Mouse (Mus musculus): ENCODE measurements around the gene Ccdc87. TPM values are rescaled to one million over a fixed set of nuclear protein-coding genes. Genes with fewer than 3 reads are reported as not detected.

Gene Ccdc87
- polyA plus RNA-seq, 1 experiment from 2014 or later = not detected

DNA sequence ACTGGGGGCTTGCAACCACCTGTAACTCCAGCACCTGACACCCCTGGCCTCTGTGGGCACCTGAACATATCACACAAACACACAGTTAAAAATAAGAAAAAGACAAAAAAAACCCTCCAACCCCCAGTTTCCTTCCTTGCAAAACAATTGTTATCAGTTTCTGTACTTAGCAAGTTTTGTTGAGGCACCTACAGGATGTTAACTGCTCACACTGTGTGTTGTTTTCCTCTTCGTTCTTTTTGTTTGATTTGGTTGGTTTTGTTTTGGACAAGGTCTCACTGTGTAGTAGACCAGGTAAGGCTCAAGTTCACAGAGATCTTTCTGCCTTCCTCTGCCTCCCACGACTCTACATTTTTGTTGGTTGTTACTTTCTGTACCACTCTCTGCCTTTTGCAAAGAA lies 3.4 kb downstream of the Ccdc87 start:
- Histone ChIP-seq H3K4me3 (ENCODE audit: low read depth, low read length) (no peak overlapping the region), H3K9me3 (ENCODE audit: control insufficient read depth, low read length) (no peaks in the 10 kb centered on the region), H3K27ac (replicated peaks) (no peak overlapping the region), H3K9ac (ENCODE audit: low read length) (no peak overlapping the region), H3K4me2 (replicated peaks; ENCODE audit: low read depth) (no peak overlapping the region), H3K4me1 (replicated peaks; ENCODE audit: control insufficient read depth, insufficient read depth) (no peaks in the 10 kb centered on the region; the same call in 1 of the 2 replicates), H3K36me3 (ENCODE audit: control insufficient read depth, insufficient read depth, low read length) (no peaks in the 10 kb centered on the region), H3K27me3 (ENCODE audit: control insufficient read depth, insufficient read depth, low read length) (0 out of 2 replicates have a peak, but pooled peaks cover 3% of the 10 kb centered on the region)
- 48% methylated on average over 2 of the region's 2 CpGs for WGBS
- ATAC-seq (ENCODE audit: low FRiP score, low TSS enrichment) = no peak
- TF ChIP-seq CTCF (IDR thresholded peaks at IDR 0.05; ENCODE audit: low read depth) = no peak
- no peak for TF ChIP-seq EP300 (optimal IDR thresholded peaks at IDR 0.05)
- DNase-seq (ENCODE audit: low spot score) = no peak

DNA sequence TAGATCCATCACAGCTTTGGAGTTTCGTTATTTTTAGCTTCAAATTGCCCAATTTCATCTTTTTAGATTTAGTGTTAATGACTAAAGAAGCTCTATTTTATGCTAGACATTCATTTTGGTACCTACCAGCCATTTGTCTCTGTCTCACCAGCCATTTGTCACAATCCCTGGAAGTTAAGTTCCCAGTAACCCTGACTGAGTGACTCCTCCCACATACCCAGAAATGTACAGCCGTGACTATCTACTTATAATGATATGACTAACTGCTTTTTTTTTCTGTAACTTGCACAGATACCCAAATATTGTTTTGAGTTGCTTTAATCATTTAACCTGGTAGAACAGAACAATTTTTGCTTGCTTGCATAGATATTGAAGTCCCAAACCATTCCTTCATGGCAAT lies 6.7 kb downstream of the Ccdc87 start:
- H3K36me3 ChIP-seq (ENCODE audit: control insufficient read depth, insufficient read depth, low read length) = no peaks in the 10 kb centered on the region
- H3K4me3 ChIP-seq (ENCODE audit: low read depth, low read length) = no peak overlapping the region
- ATAC-seq (ENCODE audit: low FRiP score, low TSS enrichment) (no peak), DNase-seq (ENCODE audit: low spot score) (no peak)
- H3K4me1 ChIP-seq (replicated peaks; ENCODE audit: control insufficient read depth, insufficient read depth) = no peaks in the 10 kb centered on the region
- H3K4me2 ChIP-seq (replicated peaks; ENCODE audit: low read depth) = no peak overlapping the region
- no peak overlapping the region for H3K27ac ChIP-seq (replicated peaks)
- no peak for TF ChIP-seq CTCF (IDR thresholded peaks at IDR 0.05; ENCODE audit: low read depth)
- TF ChIP-seq EP300 (optimal IDR thresholded peaks at IDR 0.05) = no peak
- H3K27me3 ChIP-seq (ENCODE audit: control insufficient read depth, insufficient read depth, low read length) = 0 out of 2 replicates have a peak, but pooled peaks cover 3% of the 10 kb centered on the region
- no peaks in the 10 kb centered on the region for H3K9me3 ChIP-seq (ENCODE audit: control insufficient read depth, low read length)
- H3K9ac ChIP-seq (ENCODE audit: low read length) = no peak overlapping the region
- 42% methylated on average over 2 of the region's 2 CpGs for WGBS

DNA sequence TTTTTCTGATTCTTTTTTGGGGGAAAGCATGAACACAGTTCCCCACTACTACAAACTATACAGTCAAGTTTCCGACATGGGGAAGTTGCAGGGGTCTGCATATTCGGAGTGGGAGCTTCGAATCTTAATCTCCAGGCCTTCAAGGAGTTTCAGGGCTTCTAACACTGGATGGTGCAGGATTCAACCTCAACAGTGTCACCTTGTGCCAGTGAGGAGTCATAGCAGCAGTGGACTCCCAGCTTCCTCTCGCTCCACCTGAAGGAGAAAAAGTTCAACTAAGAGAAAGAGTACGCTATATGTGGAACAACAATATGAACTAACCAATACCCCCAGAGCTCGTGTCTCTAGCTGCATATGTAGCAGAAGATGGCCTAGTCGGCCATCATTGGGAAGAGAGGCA lies 8.3 kb downstream of the Ccdc87 start:
- 24% methylated on average over 7 of the region's 7 CpGs for WGBS
- TF ChIP-seq CTCF (IDR thresholded peaks at IDR 0.05; ENCODE audit: low read depth) (peak; percentile 78), EP300 (optimal IDR thresholded peaks at IDR 0.05) (no peak)
- peak; percentile 74 for ATAC-seq (ENCODE audit: low FRiP score, low TSS enrichment)
- H3K27ac ChIP-seq (replicated peaks) = no peak overlapping the region
- peak; percentile 34 for DNase-seq (ENCODE audit: low spot score)
- no peak overlapping the region for H3K9ac ChIP-seq (ENCODE audit: low read length)
- no peak overlapping the region for H3K4me2 ChIP-seq (replicated peaks; ENCODE audit: low read depth)
- no peak overlapping the region for H3K4me3 ChIP-seq (ENCODE audit: low read depth, low read length)
- no peaks in the 10 kb centered on the region for H3K27me3 ChIP-seq (ENCODE audit: control insufficient read depth, insufficient read depth, low read length)
- no peaks in the 10 kb centered on the region for H3K4me1 ChIP-seq (replicated peaks; ENCODE audit: control insufficient read depth, insufficient read depth)
- no peaks in the 10 kb centered on the region for H3K36me3 ChIP-seq (ENCODE audit: control insufficient read depth, insufficient read depth, low read length)
- H3K9me3 ChIP-seq (ENCODE audit: control insufficient read depth, low read length) = no peaks in the 10 kb centered on the region

DNA sequence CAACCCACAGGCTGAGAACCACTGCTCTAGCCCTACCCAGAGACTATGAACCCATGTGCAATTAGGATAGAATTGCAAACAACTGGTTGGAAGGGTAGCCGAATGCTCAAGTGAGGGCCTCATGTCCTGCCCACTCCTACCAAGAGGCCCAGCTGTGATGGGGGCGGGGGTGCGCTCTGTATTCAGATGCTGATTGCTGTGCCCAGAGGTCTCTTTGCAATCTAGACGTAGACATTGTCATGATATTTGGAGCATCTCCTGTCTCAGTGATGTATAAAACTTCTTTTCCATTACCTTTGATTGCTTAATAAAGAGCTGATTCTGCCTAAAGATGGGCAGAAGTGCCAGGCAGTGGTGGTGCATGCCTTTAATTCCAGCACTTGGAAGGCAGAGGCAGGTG lies 10.6 kb downstream of the Ccdc87 start:
- Histone ChIP-seq H3K27me3 (ENCODE audit: control insufficient read depth, insufficient read depth, low read length) (no peaks in the 10 kb centered on the region), H3K27ac (replicated peaks) (no peak overlapping the region), H3K4me2 (replicated peaks; ENCODE audit: low read depth) (no peak overlapping the region), H3K4me3 (ENCODE audit: low read depth, low read length) (no peak overlapping the region), H3K9ac (ENCODE audit: low read length) (no peak overlapping the region), H3K4me1 (replicated peaks; ENCODE audit: control insufficient read depth, insufficient read depth) (no peaks in the 10 kb centered on the region), H3K36me3 (ENCODE audit: control insufficient read depth, insufficient read depth, low read length) (no peaks in the 10 kb centered on the region), H3K9me3 (ENCODE audit: control insufficient read depth, low read length) (no peaks in the 10 kb centered on the region)
- 62% methylated on average over 4 of the region's 4 CpGs for WGBS
- ATAC-seq (ENCODE audit: low FRiP score, low TSS enrichment) = no peak
- DNase-seq (ENCODE audit: low spot score) = no peak
- TF ChIP-seq CTCF (IDR thresholded peaks at IDR 0.05; ENCODE audit: low read depth) (no peak), EP300 (optimal IDR thresholded peaks at IDR 0.05) (no peak)

DNA sequence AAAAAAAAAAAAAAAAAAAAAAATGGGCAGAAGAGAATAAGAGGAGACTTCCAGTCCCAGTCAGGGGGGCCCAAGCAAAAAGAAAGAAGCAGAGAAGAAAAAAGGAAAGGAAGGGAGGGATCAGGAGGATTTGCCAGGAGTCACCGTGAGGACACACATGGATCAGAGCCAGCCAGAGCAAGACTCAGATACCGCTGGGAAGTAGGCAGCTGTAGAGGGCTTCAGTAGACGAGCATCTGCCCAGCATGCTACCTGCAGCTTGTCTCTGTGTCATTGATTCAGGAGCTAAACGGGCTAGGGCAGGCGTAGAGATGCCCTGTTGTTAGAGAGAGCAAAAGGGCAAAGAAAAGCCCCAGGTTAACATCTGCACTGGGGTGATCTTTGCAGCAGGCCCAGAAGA lies 11.1 kb downstream of the Ccdc87 start:
- ATAC-seq (ENCODE audit: low FRiP score, low TSS enrichment) = no peak
- no peaks in the 10 kb centered on the region for H3K36me3 ChIP-seq (ENCODE audit: control insufficient read depth, insufficient read depth, low read length)
- H3K27ac ChIP-seq (replicated peaks) = no peak overlapping the region
- H3K4me1 ChIP-seq (replicated peaks; ENCODE audit: control insufficient read depth, insufficient read depth) = no peaks in the 10 kb centered on the region
- no peak overlapping the region for H3K9ac ChIP-seq (ENCODE audit: low read length)
- H3K4me2 ChIP-seq (replicated peaks; ENCODE audit: low read depth) = no peak overlapping the region
- H3K4me3 ChIP-seq (ENCODE audit: low read depth, low read length) = no peak overlapping the region
- 37% methylated on average over 5 of the region's 5 CpGs for WGBS
- DNase-seq (ENCODE audit: low spot score) = no peak
- H3K9me3 ChIP-seq (ENCODE audit: control insufficient read depth, low read length) = no peaks in the 10 kb centered on the region
- TF ChIP-seq CTCF (IDR thresholded peaks at IDR 0.05; ENCODE audit: low read depth) = no peak
- TF ChIP-seq EP300 (optimal IDR thresholded peaks at IDR 0.05) = no peak
- no peaks in the 10 kb centered on the region for H3K27me3 ChIP-seq (ENCODE audit: control insufficient read depth, insufficient read depth, low read length)

DNA sequence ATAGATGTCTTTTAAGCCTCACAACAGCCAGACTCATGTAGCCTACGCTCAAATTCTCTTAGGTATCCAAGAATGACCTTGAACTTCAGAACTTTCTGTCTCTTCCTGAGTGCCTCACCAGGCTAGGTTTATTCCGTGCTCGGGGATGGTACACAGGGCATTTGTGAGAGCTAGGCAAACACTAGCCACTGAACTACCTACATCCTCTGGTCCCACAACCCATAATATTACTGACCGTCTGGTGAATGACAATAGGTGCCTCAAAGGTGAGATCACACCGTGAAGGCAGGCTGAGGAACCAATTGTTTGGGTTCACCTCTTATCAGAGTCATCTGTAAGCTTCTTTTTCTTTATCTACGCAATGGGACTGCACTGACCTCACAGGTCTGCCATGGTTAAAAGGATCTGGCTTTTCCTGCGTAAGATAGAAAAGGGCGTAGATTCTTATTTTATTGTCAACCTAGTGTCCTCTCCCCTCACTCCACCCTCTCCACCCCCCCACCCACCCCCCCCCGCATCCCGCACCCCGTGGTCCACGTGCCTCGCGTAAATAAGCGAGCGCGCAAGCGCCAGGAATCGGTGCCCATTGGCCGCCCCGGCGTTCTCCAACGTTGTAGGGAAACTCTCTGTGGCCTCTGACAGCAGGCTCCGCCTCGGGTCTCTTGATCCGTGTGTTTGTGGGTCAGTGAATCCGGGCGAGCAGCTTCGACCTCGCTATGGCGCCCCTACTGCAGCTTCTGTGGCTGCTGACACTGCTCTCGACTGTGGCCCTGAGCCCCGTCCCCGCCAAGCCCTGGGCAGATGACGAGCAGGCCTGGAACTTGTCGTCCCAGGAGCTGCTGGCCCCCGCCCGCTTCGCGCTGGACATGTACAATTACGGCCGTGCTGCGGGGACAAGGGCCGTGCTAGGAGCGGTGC lies 15.6 kb downstream of the Ccdc87 start, which contains the start of gene Ctsf:
TSS of gene Ctsf (plus strand) at position 579 of the 918 bp plus-strand sequence.
- DNase-seq (ENCODE audit: low spot score) (peak; percentile 82), ATAC-seq (ENCODE audit: low FRiP score, low TSS enrichment) (peak; percentile 85)
- Histone ChIP-seq H3K36me3 (ENCODE audit: control insufficient read depth, insufficient read depth, low read length) (no peaks in the 10 kb centered on the region), H3K4me2 (replicated peaks; ENCODE audit: low read depth) (peak within 1 kb of the TSS; percentile 98), H3K4me3 (ENCODE audit: low read depth, low read length) (peak within 1 kb of the TSS; percentile 60), H3K9me3 (ENCODE audit: control insufficient read depth, low read length) (no peaks in the 10 kb centered on the region), H3K27ac (replicated peaks) (no peak within 1 kb of the TSS; the same call in 1 of the 2 replicates), H3K27me3 (ENCODE audit: control insufficient read depth, insufficient read depth, low read length) (no peaks in the 10 kb centered on the region), H3K9ac (ENCODE audit: low read length) (peak within 1 kb of the TSS; percentile 65), H3K4me1 (replicated peaks; ENCODE audit: control insufficient read depth, insufficient read depth) (no peaks in the 10 kb centered on the region)
- WGBS = 2% methylated on average over 43 of the region's 45 CpGs
- TF ChIP-seq EP300 (optimal IDR thresholded peaks at IDR 0.05) (no peak), CTCF (IDR thresholded peaks at IDR 0.05; ENCODE audit: low read depth) (peak; percentile 23; the same call in 1 of the 2 replicates)

Data from stomach, postnatal 0 days (tissue).